Mouse (Mus musculus) cerebellum, postnatal 25 days (tissue): ENCODE data around the gene Dock8.

Experiments used
- DNase-seq, 2 experiments: peaks; one replicate each; pipeline ENCODE4 v3.0.0; 2021; ENCODE audit warnings: mixed read lengths in 2 of 2

Dock8 gene

DNA sequence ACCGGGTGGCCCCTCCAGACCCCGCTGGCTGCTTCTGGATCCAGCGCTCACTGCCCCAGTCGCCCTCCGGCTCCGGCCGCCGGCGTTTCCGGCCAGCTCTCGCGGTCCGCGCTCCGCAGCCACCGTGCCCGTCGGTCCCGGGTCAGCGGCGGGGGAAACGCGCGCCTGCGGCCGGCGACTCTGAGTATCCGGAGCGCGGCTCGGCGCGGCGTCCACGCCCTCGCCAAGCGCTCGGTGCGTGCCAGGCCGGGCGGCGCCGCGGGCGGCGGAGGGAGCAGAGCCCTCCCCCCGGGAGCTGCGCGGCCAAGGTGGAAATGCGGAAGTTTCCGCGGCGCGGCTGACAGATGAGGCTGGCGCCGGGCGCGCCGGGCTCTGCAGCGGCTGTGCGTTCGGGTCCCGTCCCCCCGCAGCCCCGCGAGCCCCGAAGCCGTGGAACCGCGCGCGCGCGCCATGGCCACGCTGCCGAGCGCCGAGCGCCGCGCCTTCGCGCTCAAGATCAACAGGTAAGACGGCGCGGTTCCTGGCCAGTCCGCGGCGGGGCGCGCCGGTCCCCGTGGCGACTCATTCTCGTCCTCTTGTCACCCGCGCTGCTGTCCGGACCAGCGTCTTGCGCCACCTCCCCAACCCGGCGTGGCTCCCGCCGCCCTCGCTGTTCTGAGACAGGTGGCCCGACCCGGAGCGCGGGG, at the start of gene Dock8:
Gene Dock8, plus strand, starts transcription at position 334 of the 686 bp plus-strand sequence.
- peak; percentile 37 to 61 for DNase-seq

DNA sequence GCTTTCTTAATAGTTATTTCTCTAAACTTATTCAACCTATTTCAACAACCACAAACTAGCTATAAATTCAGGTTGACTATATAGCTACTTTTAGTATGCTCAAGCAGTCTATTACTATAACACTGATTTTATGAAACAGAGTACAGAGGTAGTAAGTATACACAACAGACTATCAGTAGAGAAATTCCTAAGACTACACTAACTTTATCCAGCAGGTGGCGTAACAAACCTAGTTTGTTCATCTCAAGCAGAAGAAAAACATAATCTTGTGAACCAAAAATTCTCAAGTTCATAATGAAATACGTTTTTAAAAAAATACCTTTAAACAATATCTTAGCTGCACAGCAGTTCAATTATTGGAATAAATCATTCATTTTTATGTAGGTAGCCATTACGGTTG, 40.8 kb upstream of the Dock8 start:
- DNase-seq: no peak

DNA sequence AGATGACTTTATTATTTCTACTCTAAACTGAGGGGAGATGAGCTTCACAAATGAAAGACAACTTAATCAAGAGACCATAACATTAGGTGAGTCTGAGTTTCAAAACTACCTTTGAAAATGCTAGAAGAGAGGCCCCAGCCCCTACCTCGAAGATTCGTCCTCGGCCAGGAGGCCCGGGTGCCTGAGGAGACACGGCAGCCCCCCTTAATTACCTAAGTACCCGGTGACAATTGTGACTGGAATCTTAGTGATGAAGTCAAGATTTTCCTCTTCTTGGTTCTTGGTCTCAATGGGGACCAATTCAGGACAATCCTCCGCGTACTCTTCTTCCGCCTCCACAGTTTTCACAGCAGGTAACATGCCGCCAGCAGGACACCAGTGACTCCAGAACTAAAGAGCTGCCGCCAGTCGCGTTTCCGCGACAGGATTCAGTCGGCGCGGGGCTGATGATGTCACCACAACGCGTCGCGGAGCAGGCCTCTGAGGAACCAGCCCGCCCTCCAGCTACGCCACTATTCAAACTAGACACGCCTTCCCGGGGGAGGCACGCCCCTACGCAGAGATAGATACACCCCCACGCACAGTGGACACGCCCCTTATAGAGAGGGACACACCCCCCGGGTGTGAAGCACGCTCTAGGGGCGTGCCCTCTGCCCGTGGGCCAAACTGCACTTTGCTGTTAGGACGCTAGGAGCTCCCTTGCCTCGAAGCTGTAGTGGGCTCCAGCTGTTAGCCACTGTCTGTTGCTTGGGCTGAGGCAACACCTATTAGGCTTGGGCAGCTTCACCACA, 38.0 kb upstream of the Dock8 start, which contains the start of gene Cbwd1:
Gene Cbwd1, minus strand, starts transcription at position 439 of the 791 bp plus-strand sequence.
- DNase-seq: peak; percentile 95 to 97

DNA sequence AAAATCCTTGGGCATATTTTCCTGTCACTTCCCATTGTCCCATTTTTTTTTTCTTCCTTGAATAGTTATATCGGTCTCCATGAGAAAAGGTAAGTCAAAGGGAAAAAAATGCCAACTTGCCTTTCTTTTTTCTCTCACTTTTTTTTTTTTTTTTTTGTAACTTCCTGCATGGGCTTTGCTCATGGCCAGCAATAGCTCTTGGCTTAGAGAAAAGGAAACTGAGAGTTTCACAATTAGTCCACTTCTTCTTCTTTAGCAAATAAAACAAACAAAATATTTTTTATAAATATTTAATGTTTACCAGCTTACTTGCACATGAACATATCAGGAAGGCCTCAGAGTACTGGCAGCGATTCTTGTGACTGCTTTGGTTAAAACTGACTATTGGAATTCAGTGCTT, 33.1 kb upstream of the Dock8 start:
- no peak for DNase-seq

DNA sequence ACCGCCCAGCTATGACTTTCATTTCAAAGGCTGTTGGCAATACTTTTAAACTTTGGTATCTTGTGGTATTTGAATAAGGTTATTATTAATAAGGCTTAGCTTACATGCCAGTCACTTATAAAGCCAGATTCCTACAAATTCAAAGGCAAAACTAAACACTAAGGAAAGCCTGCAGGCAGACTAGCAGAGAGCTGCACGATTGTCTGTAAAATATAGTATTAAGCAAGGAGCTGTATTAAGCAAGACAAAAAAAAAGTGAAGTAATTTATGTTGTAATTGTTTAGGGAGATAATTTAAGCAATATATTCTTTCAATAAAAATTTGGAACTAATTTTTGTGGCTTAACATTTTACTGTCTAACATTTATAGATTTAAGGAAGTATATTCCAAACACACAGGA, 32.4 kb upstream of the Dock8 start:
- no peak for DNase-seq

DNA sequence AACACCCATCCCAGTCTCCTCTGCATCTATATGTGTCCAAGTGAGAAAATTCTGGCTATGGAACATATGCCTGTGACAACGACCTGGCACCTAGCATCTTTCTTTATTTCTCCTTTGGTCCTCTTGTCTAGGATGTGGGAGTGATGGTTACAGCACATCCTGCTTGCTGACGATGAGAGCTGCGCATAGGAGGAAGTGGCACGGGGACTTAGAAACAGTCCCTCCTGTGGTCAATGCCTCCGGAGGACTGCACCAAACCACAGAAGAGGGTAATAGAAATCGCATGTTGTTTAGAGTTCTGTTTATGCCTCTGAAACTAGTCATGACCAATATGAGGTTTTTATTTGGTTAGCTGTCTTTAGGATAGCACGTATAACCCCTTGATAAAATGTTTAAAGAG, 28.0 kb upstream of the Dock8 start:
- DNase-seq: no peak

DNA sequence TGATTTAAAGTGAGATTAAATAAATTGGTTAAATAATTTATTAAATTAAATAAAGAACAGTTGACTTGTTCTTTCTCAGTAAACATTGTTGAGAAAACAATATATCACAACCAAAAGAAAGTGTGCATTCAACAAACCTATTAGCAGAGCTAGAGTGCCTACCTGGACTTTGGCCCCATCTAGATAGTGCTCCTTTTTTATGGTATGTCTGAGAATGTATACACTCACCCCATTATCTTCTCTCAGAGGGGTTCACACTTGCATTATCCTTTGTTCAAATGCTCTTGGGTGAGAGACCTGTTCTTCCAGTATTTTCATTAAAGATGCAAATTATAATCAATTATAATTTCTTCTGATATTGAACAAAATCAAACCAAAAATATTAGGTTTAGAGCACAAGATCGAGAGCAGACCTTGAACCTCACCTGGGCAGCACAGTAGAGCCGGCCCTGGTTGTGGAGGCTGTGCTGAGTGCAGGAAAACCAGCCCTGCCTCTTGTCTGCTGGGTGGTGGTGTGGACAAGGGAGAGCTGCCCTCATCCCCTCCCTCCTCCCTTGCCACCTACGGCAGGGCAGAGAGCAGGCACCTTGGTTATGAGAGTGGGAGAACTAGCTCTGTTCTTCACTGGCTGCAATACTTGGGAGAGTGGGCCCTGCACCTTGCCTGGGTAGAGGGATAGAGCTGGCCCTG, 26.5 kb upstream of the Dock8 start:
- DNase-seq: no peak

DNA sequence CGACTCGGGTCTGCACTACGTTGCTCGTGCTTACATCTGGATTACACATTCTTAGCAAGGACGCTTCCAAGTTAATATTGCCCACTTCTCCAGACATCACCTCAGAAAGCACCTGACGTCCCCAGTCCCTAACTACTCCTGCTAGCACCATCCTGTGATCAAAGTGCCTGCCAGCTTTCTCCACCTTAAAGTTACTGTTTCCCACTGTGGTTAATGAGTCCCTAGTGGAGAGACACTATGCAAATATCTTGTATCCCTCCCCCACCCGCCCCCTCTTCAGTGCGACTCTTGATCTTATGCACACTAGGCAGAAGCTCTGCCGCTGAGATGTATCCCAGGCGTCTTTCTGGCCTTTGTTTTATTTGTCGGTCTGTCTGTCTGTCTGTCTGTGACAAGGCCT, 21.3 kb upstream of the Dock8 start:
- DNase-seq: no peak

DNA sequence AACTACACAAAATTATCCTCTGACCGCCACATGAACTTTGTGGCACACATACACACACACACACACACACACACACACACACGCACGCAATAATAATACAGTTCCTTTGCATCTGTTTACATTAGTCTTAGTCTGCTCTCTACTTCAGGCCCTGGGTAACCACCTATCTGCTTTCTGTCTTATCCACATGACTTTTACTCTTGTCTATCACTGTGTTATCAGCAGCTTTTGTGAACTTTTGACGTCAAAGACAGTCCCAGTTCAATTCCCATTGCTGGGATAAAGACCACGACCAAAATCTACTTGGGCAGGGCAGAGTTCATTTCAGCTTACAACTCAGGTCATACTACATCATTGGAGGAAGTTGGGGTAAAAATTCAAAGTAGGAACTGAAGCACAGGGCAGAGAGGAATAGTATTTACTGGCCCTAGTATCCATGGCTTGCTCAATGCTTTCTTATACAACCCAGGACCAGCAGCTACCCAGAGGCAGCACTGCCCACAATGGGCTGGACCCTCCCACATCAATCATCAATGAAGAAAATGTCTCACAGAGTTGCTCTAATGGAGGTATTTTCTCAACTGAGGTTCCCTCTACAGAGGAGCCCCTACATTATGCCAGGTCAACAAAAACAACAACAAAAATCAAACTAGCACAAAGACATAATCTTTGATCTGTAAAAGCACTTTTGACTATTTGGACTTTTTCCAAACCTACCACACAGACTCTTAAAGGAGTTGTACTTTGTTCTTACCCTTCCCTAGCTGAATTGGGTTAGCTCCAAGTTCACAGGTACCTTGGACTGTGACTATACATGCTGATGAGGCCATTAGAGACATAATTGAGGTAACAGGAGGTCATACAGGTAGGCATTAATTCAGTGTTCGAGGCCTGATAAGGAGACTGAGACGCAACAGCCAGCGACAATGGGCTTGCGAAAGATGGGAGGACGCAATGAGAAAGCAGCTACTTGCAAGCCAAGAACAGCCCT, 20.2 kb upstream of the Dock8 start:
- DNase-seq: no peak

DNA sequence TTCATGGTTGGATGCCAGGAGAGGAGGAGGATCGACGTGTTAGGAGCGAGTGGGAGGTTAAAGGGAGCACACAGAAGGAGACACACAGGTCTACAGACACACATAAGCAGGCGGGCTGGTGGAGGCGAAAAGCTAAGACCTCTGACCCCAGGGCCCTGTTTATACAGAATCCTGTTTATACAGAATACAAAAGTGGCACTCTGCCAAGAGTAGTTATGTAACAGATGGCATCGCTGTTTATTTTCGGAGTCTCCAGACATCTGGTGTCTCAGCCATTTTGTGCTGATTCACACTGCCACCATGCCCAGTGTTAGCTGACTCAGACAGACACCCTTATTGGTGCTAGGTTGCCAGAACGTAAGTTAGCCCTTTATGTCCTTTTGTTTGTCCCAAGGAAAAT, 18.0 kb upstream of the Dock8 start:
- peak; percentile 48 to 62 for DNase-seq

DNA sequence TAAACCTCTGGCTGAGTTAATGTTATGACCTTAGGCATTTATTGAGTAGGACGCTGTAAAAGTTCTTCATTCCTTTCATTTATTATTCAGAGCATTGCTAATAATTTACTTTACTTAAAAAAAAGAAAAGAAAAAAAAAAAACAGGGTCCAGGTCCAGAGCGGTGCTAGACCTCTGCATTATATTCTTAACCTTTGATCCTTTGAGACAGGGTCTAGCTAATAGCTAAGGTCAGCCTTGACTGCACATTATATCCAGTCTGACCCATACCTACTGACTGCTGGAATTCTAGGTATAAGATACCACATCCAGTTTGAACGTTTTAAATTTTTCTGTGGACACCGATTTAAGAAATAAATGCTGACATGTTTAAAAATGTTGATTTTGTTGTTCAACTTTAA, 16.3 kb upstream of the Dock8 start:
- no peak for DNase-seq

DNA sequence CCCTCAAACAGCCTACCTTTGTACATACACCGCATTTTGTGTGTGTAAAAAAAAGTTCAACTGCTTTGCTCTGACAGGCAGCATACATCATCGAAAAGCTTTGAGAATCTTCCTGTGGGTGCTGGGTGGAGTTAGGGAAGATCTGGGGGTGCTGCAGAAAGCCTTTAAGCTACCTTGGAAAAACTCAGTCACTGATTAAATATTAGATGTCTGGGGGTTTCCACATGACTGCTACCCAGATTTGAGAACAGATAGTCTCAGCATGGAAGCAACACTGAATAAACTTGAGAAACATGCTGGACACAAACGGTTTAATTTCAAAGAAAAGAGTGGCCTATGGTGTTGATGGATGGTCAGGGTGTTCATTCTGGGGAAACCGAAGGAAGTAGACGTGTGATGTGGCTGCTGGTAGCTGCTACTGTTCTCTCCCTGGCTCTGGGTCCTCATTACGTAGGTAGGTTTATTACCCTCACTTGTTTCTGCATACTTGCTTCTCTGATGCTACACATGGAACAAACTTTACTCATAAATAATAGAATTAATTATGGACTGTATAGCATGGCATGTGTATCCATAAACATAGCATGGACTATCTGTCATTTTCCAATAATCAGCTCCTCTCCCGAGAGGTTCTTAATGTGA, 15.4 kb upstream of the Dock8 start:
- no peak for DNase-seq

DNA sequence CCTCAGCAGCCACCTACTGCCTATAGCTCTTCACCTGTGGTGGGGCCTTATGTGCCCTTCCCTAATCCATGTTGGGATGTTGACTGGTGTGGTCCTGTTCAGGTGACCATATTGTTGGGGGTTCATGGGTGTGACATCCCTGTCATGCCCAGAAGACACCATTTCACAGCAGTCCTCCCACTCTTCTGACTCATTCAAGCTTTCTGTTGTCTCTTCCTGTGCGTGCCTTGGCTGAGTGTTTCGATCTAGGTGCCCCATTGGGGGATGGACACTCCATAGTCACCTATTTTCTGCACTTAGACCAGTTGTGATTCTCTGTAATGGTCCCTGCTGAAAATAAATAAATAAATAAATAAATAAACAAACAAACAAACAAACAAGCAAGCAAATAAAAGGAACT, 14.3 kb upstream of the Dock8 start:
- no peak for DNase-seq

DNA sequence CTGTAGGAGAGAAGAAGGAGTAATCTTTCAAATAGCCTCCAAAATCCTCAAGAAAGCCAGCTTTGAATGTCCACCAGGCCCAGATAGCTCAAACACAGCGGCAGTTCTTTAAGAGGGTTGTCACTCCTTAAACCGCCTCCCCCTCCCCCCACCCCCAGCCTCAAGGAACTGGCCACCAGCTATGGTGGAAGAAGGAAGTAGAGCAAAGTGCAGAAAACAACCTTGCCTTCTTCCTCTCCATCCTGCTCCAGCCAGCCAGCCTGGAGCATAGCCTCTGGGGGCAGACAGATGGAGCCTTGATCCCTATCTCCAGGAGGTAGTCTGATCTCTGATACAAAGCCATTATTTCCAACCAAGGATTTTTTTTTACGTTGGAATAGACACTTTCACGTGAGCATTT, 12.0 kb upstream of the Dock8 start:
- DNase-seq: peak in 1 of 2 experiments; percentile 11

DNA sequence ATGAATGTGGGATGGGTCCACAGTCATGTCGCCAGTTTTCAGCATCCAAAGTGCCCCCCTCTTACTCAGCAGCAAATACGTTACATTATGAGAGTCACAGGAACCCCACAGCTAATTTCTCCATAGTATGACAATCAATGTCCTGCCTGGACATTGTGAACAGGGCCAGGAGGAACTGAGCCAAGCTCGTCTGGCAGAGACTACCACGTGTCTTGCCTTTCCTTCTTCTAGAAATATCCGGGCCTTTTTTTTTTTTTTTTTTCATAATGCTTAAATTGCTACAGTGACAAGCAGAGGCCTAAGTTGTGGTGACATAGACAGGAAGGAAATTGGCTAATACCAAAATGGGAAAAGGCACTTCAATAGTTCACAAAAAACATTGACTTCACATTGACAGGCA, 10.5 kb upstream of the Dock8 start:
- DNase-seq: no peak

DNA sequence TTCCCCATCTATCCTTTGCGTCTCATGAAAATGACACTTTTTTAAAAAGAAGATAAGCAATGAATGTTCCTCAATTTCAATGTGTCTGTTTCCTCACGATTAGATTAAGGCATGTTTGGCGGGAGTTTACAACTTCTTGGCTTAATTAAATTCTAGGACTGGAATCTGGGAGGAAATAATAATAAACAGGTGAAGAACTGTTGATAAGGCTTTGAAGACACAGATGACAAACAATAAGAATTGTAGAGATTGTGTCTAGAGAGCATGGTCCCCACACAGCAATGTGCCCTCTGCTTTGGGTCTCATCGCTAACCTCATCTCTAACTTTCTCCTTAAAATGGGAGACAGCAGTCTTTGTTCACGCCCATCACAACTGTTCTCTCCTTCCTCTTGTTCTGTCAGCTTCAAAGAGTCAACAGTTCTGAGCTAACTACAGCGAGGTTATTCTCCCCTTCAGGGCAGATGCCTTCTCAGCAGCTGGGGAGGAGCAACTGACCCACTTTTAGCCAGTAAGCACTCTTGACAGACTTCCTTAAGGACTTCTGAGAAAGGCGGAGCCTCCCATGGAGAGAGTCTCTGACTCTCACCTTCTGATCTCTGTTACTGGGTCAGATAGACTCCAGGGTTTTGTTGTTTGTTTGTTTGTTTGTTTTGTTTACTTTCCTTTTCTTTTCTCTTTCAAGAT, 9.1 kb upstream of the Dock8 start:
- no peak for DNase-seq

DNA sequence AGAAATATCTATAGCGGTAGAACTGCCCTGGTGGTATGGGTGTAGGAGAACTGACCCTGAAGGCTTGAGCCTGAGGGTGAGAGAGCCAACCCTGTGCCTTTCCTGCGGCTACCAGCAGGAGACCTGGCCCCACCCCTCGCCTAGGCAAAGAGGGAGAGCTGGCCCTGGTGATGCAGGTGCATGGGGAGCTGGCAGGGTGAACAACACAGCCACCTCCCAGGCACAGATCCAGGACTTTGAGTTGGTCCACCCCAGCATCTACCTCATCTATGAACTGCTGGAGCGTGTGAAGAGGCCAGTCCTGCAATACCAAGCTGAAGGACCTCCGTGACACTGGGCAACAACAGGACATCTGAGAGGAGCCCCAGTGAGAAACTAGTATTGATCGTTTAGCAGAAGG, 5.8 kb upstream of the Dock8 start:
- no peak for DNase-seq

DNA sequence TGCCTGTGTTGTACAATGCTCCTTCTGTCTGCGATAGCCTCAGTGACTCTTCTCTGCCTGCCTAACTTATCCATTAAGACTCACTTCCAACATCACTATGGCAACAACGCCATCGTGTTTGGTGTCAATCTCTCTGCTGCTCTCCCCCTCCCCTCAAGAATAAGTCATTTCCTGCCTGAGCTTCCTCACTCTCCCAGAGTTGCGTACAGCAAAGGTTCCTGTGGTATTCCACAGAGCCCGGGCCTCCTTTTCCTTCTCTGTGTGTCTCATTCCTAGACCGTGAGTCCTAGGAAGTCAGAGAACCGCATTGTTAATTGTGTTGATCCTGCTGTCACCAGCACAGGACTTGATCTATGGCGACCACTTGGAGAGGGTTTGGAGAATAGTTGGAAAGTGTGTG, 4.4 kb upstream of the Dock8 start:
- no peak for DNase-seq

DNA sequence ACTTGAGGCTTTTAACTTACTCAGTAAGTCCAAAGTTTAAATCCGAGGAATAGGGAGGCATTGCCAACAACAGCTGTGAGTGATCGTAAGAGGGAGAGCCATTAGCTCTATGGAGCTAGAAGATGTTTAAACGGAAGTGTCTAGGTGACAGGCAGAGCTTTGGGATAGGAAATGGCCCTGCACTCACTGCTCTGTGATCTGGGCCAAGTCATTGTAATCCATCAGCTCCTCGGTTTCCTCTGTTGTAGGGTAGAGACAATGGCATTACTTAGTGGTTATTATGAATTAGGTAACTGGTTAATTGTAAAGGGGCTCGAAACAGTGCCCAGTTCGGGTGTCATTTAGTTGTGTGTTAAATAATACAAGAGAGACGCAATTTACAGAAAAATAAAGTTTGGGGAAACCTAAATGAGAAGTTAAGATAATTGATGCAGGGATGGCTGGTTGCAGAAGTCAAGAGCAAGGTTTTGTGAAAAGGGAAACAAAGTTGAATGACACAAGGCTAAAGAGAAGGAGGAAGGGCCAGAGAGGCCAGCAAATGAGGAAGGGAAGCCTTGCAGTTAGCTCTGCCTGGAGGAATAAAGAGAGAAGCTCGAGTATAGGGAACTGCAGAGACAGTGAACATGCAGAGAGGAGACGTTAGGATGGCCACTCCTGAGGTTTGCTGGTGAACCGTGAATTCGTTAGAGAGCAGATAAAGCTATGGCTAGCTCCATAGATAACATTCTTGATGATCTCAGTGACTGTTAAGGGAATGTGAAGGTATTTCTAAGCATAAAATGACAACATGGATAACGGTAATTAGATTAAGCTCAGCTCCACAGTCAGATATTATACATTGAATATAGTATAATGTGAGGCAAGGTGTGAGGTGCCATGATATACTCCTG, 2.3 kb upstream of the Dock8 start:
- DNase-seq: no peak

DNA sequence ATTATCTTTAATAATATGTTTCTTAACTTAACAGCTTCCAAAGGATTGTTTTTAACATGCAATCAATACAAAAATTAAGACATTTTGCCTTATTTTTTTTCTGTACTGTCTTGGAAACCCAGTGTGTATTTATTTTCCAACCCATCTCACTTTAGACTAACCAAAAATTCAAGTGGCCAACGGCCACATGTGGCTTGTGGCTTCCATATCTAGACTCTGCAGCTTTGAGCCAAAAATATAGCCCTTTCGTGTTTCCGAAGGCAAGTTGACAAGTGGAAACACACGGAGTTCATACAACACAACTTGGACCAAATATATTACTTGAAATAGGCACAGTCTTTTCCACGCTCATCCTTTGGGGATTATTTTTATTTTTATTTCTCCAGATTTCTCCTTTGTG, 773 bp upstream of the Dock8 start:
- no peak for DNase-seq
